Mouse (Mus musculus) heart, postnatal 0 days (tissue): ENCODE results near the gene Ccdc188. TPM values are rescaled to one million over a fixed set of nuclear protein-coding genes. Genes with fewer than 3 reads are reported as not detected.
A peak's percentile ranks its signal among the peaks of the same experiment; 100 is the strongest.

Experiments
- ATAC-seq: fragments of 200-750 bp; cut with Nextera tagmentation; 2 replicates; pipeline ENCODE4 v1.8.0; 2017; ENCODE audit warnings: low read depth, moderate number of reproducible peaks, moderate library complexity; ENCODE audit not compliant: insufficient read depth
- DNase-seq: peaks from one replicate; pipeline ENCODE4 v3.0.0-alpha.2; 2016; ENCODE audit warnings: low spot score
- H3K27ac ChIP-seq: fragments of 300-500 bp; sonication (generic); 2 replicates; pipeline ENCODE4 v1.5.1; 2014; ENCODE audit warnings: low read depth, mild to moderate bottlenecking
- H3K27me3 ChIP-seq: fragments of 300-500 bp; sonication (generic); 2 replicates; pipeline ENCODE4 v1.6.1; 2014; ENCODE audit warnings: low read length, mixed read lengths; ENCODE audit not compliant: control insufficient read depth, insufficient read depth
- H3K36me3 ChIP-seq: fragments of 300-500 bp; sonication (generic); replicated peaks from 2 replicates; pipeline ENCODE4 v1.6.1; 2014; ENCODE audit warnings: low read length, mixed read lengths; ENCODE audit not compliant: control insufficient read depth, insufficient read depth
- H3K4me1 ChIP-seq: fragments of 300-500 bp; sonication (generic); 2 replicates; pipeline ENCODE4 v1.6.1; 2014; ENCODE audit warnings: antibody characterized with exemption; ENCODE audit not compliant: control insufficient read depth, insufficient read depth
- H3K4me2 ChIP-seq: fragments of 300-500 bp; sonication (generic); 2 replicates; pipeline ENCODE4 v1.6.1; 2014; ENCODE audit warnings: low read depth, mild to moderate bottlenecking, low read length, moderate library complexity
- H3K4me3 ChIP-seq: fragments of 300-500 bp; sonication (generic); 2 replicates; pipeline ENCODE4 v1.5.1; 2014; ENCODE audit warnings: low read depth, low read length
- H3K9ac ChIP-seq: fragments of 300-500 bp; sonication (generic); replicated peaks from 2 replicates; pipeline ENCODE4 v1.6.1; 2014; ENCODE audit warnings: low read depth, low read length, mixed read lengths
- H3K9me3 ChIP-seq: fragments of 300-500 bp; sonication (generic); replicated peaks from 2 replicates; pipeline ENCODE4 v1.6.1; 2016; ENCODE audit warnings: low read length; ENCODE audit not compliant: control insufficient read depth
- CTCF ChIP-seq: IDR thresholded peaks from 2 replicates; pipeline ENCODE4 v1.5.1; 2016; ENCODE audit warnings: antibody characterized with exemption, control low read depth, low read depth
- EP300 ChIP-seq: IDR thresholded peaks from 2 replicates; pipeline ENCODE4 v1.6.1; 2016; ENCODE audit warnings: antibody characterized with exemption, low read depth
- WGBS: fragments of 180-500 bp; shearing (Covaris S2); extraction: QIAGEN DNeasy Blood & Tissue Kit; methylation state at CpG from one replicate; pipeline ENCODE4 v1.1.7; 2014; 5-methylcytosine and 5-hydroxymethylcytosine counted together
- polyA plus RNA-seq: library from polyadenylated mRNA; unstranded; fragments of >200 nt; fragmentation: Nextera tagmentation; extraction: Ambion mirVana; gene quantifications from 2 replicates; pipeline ENCODE4 v1.2.1, GENCODE M21; 2015
- total RNA-seq: library from RNA; depleted of rRNA; stranded (reverse); fragments of >200 nt; gene quantifications from 2 replicates; pipeline ENCODE4 v1.2.3, GENCODE M21; 2014; ENCODE audit warnings: low replicate concordance

Ccdc188 gene
- total and polyA plus RNA-seq, 2 experiments from 2014 or later = not detected

GRCm38 (mm10) chr16:18214858-18215257 lies 2.8 kb upstream of the Ccdc188 start:
- H3K4me2 ChIP-seq = peak overlapping the region; percentile 41

GRCm38 (mm10) chr16:18218580-18218996 lies 909 bp downstream of the Ccdc188 start:
- Histone ChIP-seq H3K9ac (no peak overlapping the region), H3K27me3 (no peaks in the 10 kb centered on the region), H3K4me3 (no peak overlapping the region), H3K4me2 (no peak overlapping the region), H3K4me1 (peaks cover 20% of the 10 kb centered on the region), H3K27ac (no peak overlapping the region), H3K9me3 (no peaks in the 10 kb centered on the region), H3K36me3 (peaks cover 21% of the 10 kb centered on the region)
- no peak for TF ChIP-seq EP300
- no peak for TF ChIP-seq CTCF
- WGBS = 50% methylated on average over 9 of the region's 9 CpGs
- ATAC-seq (no peak), DNase-seq (no peak)

More at GRCm38 (mm10) chr16:18214858-18215257, 2.8 kb upstream of the Ccdc188 start:
- peak overlapping the region; percentile 29; the same call in 1 of the 2 replicates for H3K9ac ChIP-seq
- no peak; the same call in 1 of the 2 replicates for ATAC-seq
- peak overlapping the region; percentile 66 for H3K27ac ChIP-seq
- no peaks in the 10 kb centered on the region for H3K36me3 ChIP-seq
- no peaks in the 10 kb centered on the region for H3K27me3 ChIP-seq
- H3K4me1 ChIP-seq = peaks cover 13% of the 10 kb centered on the region
- H3K4me3 ChIP-seq = no peak overlapping the region
- no peaks in the 10 kb centered on the region for H3K9me3 ChIP-seq
- peak; percentile 43 for DNase-seq
- TF ChIP-seq CTCF (no peak), EP300 (no peak)
- WGBS = 38% methylated on average over 7 of the region's 7 CpGs

GRCm38 (mm10) chr16:18220001-18220400 lies 2.3 kb downstream of the Ccdc188 start:
- peaks cover 10% of the 10 kb centered on the region; the same call in 1 of the 2 replicates for H3K4me1 ChIP-seq
- H3K36me3 ChIP-seq = peaks cover 35% of the 10 kb centered on the region
- H3K4me3 ChIP-seq = no peak overlapping the region
- no peaks in the 10 kb centered on the region for H3K27me3 ChIP-seq
- no peaks in the 10 kb centered on the region for H3K9me3 ChIP-seq
- TF ChIP-seq CTCF (no peak), EP300 (no peak)
- no peak overlapping the region for H3K27ac ChIP-seq
- DNase-seq (no peak), ATAC-seq (peak; percentile 45; the same call in 1 of the 2 replicates)
- no peak overlapping the region for H3K9ac ChIP-seq
- 39% methylated on average over 8 of the region's 8 CpGs for WGBS
- no peak overlapping the region for H3K4me2 ChIP-seq

- no peak for ATAC-seq
- Histone ChIP-seq H3K9ac (no peak overlapping the region), H3K36me3 (peaks cover 45% of the 10 kb centered on the region)
Observed at GRCm38 (mm10) chr16:18220856-18221542, 3.3 kb downstream of the Ccdc188 start.

GRCm38 (mm10) chr16:18221543-18221898 lies 3.8 kb downstream of the Ccdc188 start:
- DNase-seq (no peak), ATAC-seq (no peak)
- no peak for TF ChIP-seq EP300
- no peak for TF ChIP-seq CTCF
- 73% methylated on average over 11 of the region's 11 CpGs for WGBS
- Histone ChIP-seq H3K9me3 (no peaks in the 10 kb centered on the region), H3K9ac (no peak overlapping the region), H3K4me1 (0 out of 2 replicates have a peak, but pooled peaks cover 7% of the 10 kb centered on the region), H3K4me2 (no peak overlapping the region), H3K36me3 (peaks cover 50% of the 10 kb centered on the region), H3K27me3 (no peaks in the 10 kb centered on the region), H3K4me3 (no peak overlapping the region), H3K27ac (no peak overlapping the region)

More at GRCm38 (mm10) chr16:18220856-18221542, 3.3 kb downstream of the Ccdc188 start:
- H3K4me3 ChIP-seq = no peak overlapping the region
- TF ChIP-seq EP300 (no peak), CTCF (no peak)
- H3K27me3 ChIP-seq = no peaks in the 10 kb centered on the region
- H3K27ac ChIP-seq = no peak overlapping the region
- H3K4me1 ChIP-seq = 0 out of 2 replicates have a peak, but pooled peaks cover 7% of the 10 kb centered on the region
- no peak overlapping the region for H3K4me2 ChIP-seq
- no peak for DNase-seq
- no peaks in the 10 kb centered on the region for H3K9me3 ChIP-seq
- 88% methylated on average over 6 of the region's 6 CpGs for WGBS

- no peak overlapping the region for H3K9ac ChIP-seq
- 82% methylated on average over 11 of the region's 11 CpGs for WGBS
- no peak for ATAC-seq
- no peak overlapping the region for H3K4me2 ChIP-seq
- H3K36me3 ChIP-seq = peaks cover 55% of the 10 kb centered on the region
- H3K9me3 ChIP-seq = no peaks in the 10 kb centered on the region
- no peak overlapping the region for H3K4me3 ChIP-seq
- no peak overlapping the region for H3K27ac ChIP-seq
- no peak for TF ChIP-seq CTCF
- TF ChIP-seq EP300 = no peak
- H3K27me3 ChIP-seq = no peaks in the 10 kb centered on the region
- H3K4me1 ChIP-seq = 0 out of 2 replicates have a peak, but pooled peaks cover 7% of the 10 kb centered on the region
- DNase-seq = no peak
Observed at GRCm38 (mm10) chr16:18222188-18222587, 4.5 kb downstream of the Ccdc188 start.
